Mouse (Mus musculus): ENCODE measurements at regions not wholly inside any gene's neighbourhood (a gene's known extent, or its start where the extent isn't known, plus 50 kb on each side); places are given as distances from the start of the nearest gene placed in this dataset.

DNA sequence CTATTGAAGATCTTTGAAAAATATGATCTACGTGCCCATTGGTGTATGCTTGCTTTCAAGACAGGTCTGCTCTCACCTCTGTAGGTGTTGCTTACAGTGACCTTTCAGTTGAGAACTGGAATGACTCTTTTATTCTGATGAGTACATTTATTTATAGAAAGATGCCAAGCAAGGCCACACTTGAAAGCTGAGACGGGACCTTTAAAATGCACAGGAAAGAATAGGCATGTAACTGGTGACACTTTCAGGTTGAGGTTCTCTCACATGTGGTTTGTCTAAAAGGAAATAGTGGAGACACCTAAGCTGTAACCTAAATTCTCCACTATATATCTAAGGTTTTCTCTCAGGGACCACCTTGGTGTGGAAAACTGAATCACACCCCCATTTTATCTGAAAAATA, 326.0 kb upstream of the Cblb start:
- TF ChIP-seq CTCF (IDR thresholded peaks at IDR 0.05), result no peak
- Histone ChIP-seq H3K27ac (no peak overlapping the region), H3K4me3 (no peak overlapping the region)
- DNase-seq (ENCODE audit: extremely low spot score in 1 of 2, low spot score in 2 of 2), result no peak
- intact Hi-C loops (cut with DNase I), result no loop called here

DNA sequence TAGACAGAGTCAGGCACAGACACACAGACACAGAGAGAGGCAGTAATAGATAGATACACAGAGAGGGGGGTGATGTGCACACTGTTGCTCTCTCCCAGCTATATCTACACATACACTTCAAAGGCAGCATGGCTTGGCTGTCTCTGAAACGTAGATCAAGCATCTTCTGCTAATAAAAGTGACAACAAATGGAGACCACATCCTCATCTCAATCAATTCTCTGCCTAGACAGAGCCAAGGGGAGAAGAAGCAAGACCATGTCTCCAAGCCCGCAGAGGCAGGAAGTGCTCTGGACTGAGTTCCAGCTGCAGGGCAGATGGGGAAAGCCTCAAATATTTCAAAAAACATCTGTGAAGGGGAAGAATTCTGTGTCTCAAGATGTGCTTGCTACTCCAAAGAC, 312.3 kb upstream of the Cblb start:
- Histone ChIP-seq H3K4me3 (no peak overlapping the region), H3K27ac (no peak overlapping the region)
- no peak for TF ChIP-seq CTCF (IDR thresholded peaks at IDR 0.05)
- intact Hi-C loops (cut with DNase I), result no loop called here
- DNase-seq (ENCODE audit: extremely low spot score in 1 of 2, low spot score in 2 of 2), result no peak

DNA sequence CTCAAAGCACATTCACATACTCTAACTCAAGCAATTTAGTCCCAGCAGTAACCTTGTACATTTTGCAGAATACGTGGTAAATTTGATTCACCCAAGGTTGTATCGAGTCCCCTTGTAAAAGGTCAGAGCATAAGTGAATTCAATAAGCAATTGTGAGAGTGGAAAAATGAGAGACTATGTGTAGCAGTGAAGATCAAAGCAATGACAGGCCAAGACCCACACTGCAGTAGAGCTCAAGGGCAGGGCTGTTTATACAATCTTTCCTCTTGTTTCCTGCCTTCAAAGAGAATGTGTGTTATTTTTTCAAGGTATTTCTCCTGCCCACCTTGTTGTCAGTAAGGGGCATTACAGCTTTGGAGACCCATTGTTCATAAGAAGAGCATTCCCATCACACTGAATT, 311.4 kb upstream of the Cblb start:
- intact Hi-C loops (cut with DNase I), result no loop called here
- no peak for DNase-seq (ENCODE audit: extremely low spot score in 1 of 2, low spot score in 2 of 2)
- no peak overlapping the region for H3K4me3 ChIP-seq
- no peak overlapping the region for H3K27ac ChIP-seq
- no peak for TF ChIP-seq CTCF (IDR thresholded peaks at IDR 0.05)

DNA sequence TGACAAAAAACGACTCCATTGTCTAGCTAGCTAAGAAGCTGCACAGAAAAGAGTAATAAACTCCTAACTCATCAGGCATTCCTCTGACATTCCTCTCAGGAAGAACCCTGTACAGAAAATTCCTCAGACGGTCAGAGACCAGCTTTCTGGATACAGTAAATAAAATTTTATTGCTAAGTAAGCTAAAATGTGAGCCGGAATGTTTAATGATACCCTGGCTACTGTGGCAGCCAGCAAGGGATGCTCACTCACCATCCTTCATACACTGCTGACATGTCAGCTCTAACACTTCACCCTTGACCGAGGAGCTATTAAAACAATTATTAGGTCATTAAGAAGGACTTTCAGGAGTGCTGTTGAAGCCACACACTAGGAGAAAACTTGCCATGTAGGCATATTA, 308.3 kb upstream of the Cblb start:
- Histone ChIP-seq H3K27ac (no peak overlapping the region), H3K4me3 (no peak overlapping the region)
- no peak for DNase-seq (ENCODE audit: extremely low spot score in 1 of 2, low spot score in 2 of 2)
- intact Hi-C loops (cut with DNase I), result no loop called here
- TF ChIP-seq CTCF (IDR thresholded peaks at IDR 0.05), result no peak

DNA sequence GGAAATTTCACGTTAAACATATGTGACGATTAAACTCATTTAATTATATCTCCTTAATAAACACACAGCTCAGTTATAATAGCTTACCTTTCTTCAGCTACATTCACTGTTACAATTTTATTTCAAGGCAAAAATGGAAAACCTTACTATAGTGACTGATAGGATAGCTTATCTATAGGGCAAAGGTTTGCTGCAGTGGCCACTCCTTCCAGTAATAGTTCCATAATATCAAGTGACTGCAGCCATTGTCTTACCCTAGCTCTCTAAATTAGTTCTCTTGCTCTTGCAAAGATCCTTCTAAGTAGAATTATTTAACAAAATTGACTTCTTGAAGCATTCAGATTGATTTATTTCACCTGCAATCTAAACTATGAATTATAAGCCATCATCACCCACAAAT, 289.1 kb upstream of the Cblb start:
- no peak for DNase-seq (ENCODE audit: extremely low spot score in 1 of 2, low spot score in 2 of 2)
- H3K27ac ChIP-seq, result no peak overlapping the region
- intact Hi-C loops (cut with DNase I), result no loop called here
- H3K4me3 ChIP-seq, result no peak overlapping the region
- TF ChIP-seq CTCF (IDR thresholded peaks at IDR 0.05), result no peak

DNA sequence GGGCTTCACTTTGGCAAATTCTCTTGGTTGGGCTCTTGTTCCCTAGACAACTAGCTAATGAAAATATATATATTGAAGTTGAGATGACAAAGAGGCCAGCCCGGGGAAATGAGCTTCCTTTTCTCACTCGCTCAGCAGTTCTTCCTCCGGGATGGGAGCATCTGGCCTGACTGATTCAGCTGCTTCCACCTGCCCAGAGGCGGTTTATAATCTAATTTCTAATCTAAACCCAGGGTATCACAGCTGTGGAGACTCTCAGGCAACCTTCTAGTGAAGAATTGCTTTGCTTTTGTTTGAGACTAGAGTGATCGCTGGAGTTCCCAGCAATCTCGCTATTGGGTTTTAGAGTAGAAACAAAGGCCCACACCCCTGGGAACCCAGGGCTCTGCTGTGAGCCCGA, 279.1 kb upstream of the Cblb start:
- TF ChIP-seq CTCF (IDR thresholded peaks at IDR 0.05), result no peak
- DNase-seq (ENCODE audit: extremely low spot score in 1 of 2, low spot score in 2 of 2), result no peak
- Histone ChIP-seq H3K27ac (no peak overlapping the region), H3K4me3 (no peak overlapping the region)
- intact Hi-C loops (cut with DNase I), result no loop called here

DNA sequence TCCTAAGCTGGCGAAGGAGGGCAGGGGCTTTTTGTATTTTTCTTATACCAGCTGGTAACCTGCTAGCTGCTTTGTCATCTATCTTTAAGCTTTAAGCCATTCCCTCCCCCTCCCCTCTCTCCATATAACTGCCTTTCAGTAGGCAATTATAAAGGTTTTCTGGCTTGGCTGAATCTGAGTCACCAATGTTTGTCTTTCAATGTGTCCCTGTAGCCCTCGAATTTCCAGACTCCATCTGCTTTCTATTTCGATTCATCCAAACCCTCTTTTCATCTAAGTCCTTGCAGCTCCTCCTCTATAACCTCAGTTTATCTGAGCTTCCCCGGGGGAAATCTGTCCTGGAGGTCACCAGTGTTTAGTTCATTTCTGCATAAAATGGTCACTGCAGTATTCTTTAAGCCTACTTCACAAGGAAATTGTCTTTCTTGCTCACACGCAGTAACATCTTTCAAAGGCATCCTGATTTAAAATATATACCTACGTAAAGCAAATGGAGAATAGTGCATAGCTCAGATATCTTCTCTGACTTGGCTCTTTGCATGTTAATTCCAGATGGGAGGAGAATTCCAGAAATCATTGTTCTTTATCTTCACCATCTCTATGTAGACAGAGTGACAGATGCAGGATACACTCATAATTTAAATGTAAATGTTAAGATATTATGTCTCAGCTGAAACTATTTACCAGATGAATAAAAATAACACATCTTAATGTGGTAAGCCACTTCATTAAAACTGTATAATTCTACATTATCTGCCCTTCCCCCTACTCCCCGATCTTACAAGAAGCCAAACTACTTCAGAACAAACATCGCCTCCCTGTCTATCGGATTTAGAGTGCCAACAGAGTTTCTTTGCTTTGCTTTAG, 272.4 kb upstream of the Cblb start:
- DNase-seq (ENCODE audit: extremely low spot score in 1 of 2, low spot score in 2 of 2), result no peak
- TF ChIP-seq CTCF (IDR thresholded peaks at IDR 0.05), result no peak
- intact Hi-C loops (cut with DNase I), result no loop called here
- no peak overlapping the region for H3K4me3 ChIP-seq
- H3K27ac ChIP-seq, result no peak overlapping the region

DNA sequence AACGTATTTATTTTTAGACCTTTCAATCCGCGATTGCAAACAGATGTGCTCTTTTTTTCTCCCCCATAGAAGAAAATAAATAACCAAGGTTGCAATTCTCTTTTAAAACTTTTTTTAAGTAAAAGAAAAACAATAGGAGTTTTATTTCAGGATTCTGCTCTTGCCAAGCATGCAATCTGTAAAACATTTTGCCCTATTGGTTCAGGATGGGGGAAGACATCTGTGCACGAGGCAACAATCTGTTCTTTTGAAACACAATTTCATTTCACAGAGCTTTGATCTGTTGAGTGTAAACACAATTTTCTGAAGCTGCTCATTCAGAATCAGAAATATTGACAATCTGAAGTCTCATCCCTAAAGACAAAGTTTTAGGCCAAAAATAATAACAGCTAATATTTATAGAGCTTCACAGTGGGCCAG, 271.8 kb upstream of the Cblb start:
- intact Hi-C loops (cut with DNase I), result no loop called here
- TF ChIP-seq CTCF (IDR thresholded peaks at IDR 0.05), result no peak
- Histone ChIP-seq H3K27ac (no peak overlapping the region), H3K4me3 (no peak overlapping the region)
- DNase-seq (ENCODE audit: extremely low spot score in 1 of 2, low spot score in 2 of 2), result no peak

DNA sequence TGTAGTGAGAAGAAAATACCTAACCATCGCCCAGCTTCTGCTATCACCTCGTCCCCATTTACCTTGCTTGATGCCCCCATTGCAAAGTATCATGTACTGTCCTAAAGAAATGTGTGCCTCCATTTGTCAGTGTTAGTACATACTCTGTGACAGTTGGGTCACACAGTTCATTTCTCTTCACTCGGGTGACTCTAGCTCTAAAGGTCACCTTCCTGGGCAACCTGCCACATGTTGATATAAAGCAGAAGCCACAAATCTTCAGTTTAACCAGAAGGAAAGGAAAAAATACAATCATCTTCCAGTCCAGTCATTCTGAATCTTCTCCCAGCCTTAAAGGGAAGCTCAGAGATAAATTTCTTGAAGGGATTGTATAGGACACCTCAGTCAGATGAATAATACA, 263.5 kb upstream of the Cblb start:
- H3K27ac ChIP-seq, result no peak overlapping the region
- intact Hi-C loops (cut with DNase I), result no loop called here
- DNase-seq (ENCODE audit: extremely low spot score in 1 of 2, low spot score in 2 of 2), result no peak
- no peak overlapping the region for H3K4me3 ChIP-seq
- TF ChIP-seq CTCF (IDR thresholded peaks at IDR 0.05), result no peak

DNA sequence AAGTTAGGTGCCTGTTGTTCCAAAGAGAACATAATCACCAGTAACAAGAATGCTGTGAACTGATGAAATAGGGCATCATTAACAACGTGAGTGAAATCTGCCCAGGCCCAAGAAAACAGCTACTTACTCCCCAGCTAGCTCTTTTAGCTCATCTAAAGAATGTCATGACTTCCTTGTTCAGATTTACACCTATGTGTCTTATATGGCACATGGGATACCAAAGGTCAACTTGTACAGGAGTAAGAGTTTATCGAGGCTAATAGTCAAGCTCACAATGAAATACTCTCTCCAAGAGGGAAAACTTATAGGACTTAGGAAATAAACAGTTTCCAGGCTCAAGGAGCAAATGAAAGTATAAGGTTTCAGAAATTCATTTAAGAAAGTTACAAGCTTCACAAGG, 252.1 kb upstream of the Cblb start:
- no peak for DNase-seq (ENCODE audit: extremely low spot score in 1 of 2, low spot score in 2 of 2)
- intact Hi-C loops (cut with DNase I), result no loop called here
- no peak for TF ChIP-seq CTCF (IDR thresholded peaks at IDR 0.05)
- no peak overlapping the region for H3K27ac ChIP-seq
- no peak overlapping the region for H3K4me3 ChIP-seq

DNA sequence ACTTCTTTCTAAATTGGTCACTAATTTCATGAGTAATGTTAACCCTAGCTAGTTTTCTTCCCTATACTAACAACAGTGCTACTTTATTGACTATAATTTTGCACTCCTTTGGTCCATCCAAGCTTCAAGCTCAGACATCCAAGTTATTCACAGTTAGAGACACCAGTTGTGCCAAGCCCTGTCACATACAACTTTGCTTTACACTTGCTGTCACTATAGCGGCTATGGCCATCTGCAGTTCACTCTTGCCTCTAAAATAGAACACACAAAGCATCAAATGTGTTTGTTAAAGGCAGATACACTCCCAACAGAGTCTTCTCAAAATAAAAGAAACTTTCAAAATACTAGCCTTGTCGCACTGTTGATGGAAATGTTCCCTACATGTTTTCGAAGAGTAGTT, 236.0 kb upstream of the Cblb start:
- no peak overlapping the region for H3K27ac ChIP-seq
- no peak for TF ChIP-seq CTCF (IDR thresholded peaks at IDR 0.05)
- no peak for DNase-seq (ENCODE audit: extremely low spot score in 1 of 2, low spot score in 2 of 2)
- no peak overlapping the region for H3K4me3 ChIP-seq
- intact Hi-C loops (cut with DNase I), result no loop called here

DNA sequence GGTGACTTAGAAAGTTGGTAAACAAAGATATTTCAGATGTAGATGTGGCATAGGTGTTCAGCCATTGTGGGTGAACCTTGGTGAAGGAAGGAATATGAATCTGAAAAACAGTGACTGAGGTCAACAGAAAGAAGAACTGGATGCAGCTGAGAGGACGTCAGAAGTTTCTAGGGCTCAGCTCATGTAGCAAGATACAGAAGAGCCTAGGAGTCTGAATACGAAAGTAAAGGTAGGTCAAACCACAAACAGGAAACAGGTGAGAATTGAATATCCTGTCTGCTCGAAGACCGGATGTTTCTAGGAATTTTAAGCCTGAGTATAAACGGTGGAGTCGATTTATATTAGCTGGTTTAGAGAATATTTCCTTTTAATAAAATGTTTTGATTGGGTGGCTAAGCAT, 223.7 kb upstream of the Cblb start:
- no peak for TF ChIP-seq CTCF (IDR thresholded peaks at IDR 0.05)
- intact Hi-C loops (cut with DNase I), result no loop called here

DNA sequence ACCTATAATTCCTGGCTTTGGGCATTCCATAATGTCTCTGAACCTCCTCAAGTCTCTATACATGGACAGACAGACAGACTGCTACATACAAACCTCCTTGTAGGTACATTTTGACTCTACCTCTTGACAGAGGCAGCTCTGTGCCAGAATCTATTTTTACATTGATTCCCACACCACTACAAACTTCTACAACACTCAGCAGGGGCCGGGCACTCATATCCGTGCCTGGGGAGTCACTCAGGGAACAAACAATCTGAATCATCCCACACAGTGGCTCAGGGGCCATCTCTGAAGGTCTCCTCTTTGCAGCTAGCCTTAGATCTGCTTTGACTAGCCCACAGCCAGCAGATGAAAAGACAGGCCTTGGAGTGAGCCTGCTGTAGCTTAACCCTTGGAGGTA, 221.9 kb upstream of the Cblb start:
- TF ChIP-seq CTCF (IDR thresholded peaks at IDR 0.05), result no peak
- Histone ChIP-seq H3K27ac (no peak overlapping the region), H3K4me3 (no peak overlapping the region)
- intact Hi-C loops (cut with DNase I), result no loop called here
- DNase-seq (ENCODE audit: extremely low spot score in 1 of 2, low spot score in 2 of 2), result no peak

More for the DNA sequence above, 223.7 kb upstream of the Cblb start:
- no peak overlapping the region for H3K27ac ChIP-seq
- no peak overlapping the region for H3K4me3 ChIP-seq
- no peak for DNase-seq (ENCODE audit: extremely low spot score in 1 of 2, low spot score in 2 of 2)
